Mouse (Mus musculus): ENCODE measurements around the gene Mrps27. TPM values are rescaled to one million over a fixed set of nuclear protein-coding genes. Genes with fewer than 3 reads are reported as not detected.

Gene Mrps27
- polyA plus RNA-seq (2012; ENCODE audit: low replicate concordance) = 4.0 and 6.9 TPM in 2 replicates

DNA sequence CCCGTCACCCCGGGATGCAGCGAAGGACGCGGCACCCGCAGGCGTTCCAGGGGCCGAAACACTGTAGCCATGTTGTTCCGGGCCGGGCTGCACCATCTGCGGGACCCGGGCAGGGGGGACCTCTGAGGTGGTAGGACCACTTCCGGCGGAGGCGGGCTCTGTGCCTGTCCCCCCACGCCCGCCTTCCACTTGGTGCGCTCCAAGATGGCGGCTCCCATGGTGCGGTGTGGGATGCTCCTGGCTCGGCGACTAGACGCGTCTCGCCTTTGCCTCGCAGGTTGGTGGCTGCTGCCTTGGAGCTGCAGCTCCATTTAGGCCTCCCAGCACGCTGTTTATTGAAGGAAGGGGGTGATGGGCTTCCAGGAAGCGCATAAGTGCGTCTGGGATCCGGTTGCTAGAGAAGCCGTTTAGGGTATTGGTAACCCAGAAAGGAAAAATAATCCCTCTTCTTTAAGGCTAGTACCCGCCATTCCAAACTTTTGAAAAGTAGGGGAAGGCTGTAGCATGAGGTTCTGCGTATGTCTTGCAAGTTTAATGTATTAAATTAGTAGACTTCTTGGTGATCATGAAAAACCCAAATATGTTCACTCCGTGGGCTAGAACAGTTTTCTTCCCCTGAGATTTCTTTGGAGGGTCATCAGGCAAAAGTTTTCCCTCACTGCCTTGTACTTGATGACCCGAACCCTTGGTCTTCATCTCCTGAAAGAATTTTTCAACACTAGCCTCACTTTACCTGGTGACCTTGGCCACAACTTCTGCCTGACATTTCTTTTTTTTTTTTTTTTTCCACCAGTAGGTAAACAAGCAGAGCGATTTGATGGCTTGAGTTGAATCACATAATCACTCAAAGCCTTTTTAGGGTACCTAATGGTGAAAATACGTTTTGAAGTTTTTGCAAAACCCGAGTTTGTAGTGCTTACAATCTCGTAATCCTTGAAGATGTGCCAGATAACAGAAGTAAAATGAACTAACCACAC, at the start of gene Mrps27, which contains the start of gene Ptcd2:
Gene Mrps27, plus strand, starts transcription at position 188 of the 977 bp plus-strand sequence.
Gene Ptcd2, minus strand, starts transcription at position 107 of the 977 bp plus-strand sequence.

Other genes starting within 250 kb of the Mrps27 start
- gene Zfp366, start 160.0 kb upstream of the Mrps27 start, polyA plus RNA-seq (2012; ENCODE audit: low replicate concordance) = 9.8 and 11.2 TPM in 2 replicates
- gene Ptcd2, start 81 bp upstream of the Mrps27 start, polyA plus RNA-seq (2012; ENCODE audit: low replicate concordance) = 17.8 and 20.0 TPM in 2 replicates
- 0.03 TPM in 2 replicates for gene Map1b, start 171.8 kb downstream of the Mrps27 start, polyA plus RNA-seq (2012; ENCODE audit: low replicate concordance)

Data from hematopoietic multipotent progenitor cell, adult 10-12 weeks (in vitro differentiated cells).